Mouse (Mus musculus): ENCODE data around the gene Sfxn2. TPM values are rescaled to one million over a fixed set of nuclear protein-coding genes. Genes with fewer than 3 reads are reported as not detected.

Gene Sfxn2
- total and polyA plus RNA-seq, 2 experiments from 2014 or later: 4.2 to 5.1 TPM

- ATAC-seq (ENCODE audit: insufficient read depth, low read depth) (no peak), DNase-seq (ENCODE audit: low spot score) (peak; percentile 66)
- peaks cover 26% of the 10 kb centered on the region for H3K36me3 ChIP-seq (replicated peaks; ENCODE audit: control insufficient read depth, insufficient read depth, low read length)
- H3K27ac ChIP-seq (ENCODE audit: low read depth): peak overlapping the region; percentile 94
- H3K4me2 ChIP-seq (ENCODE audit: low read depth, low read length): peak overlapping the region; percentile 38; the same call in 1 of the 2 replicates
- TF ChIP-seq EP300 (IDR thresholded peaks at IDR 0.05; ENCODE audit: low read depth) (no peak), CTCF (IDR thresholded peaks at IDR 0.05; ENCODE audit: low read depth) (no peak)
- H3K27me3 ChIP-seq (ENCODE audit: control insufficient read depth, insufficient read depth, low read length): no peaks in the 10 kb centered on the region
- H3K9me3 ChIP-seq (replicated peaks; ENCODE audit: control insufficient read depth, low read length): no peaks in the 10 kb centered on the region
- H3K4me3 ChIP-seq (ENCODE audit: low read depth, low read length): no peak overlapping the region
- WGBS: 26% methylated on average over 5 of the region's 5 CpGs
- H3K4me1 ChIP-seq (ENCODE audit: control insufficient read depth, insufficient read depth): peaks cover 79% of the 10 kb centered on the region
- H3K9ac ChIP-seq (replicated peaks; ENCODE audit: low read depth, low read length): 0 out of 2 replicates have a peak overlapping the region, but pooled peaks have one; percentile 39
These were observed 70.1 kb downstream of the Sfxn2 start for GRCm38 (mm10) chr19:46643236-46643635.

- Histone ChIP-seq H3K4me2 (ENCODE audit: low read depth, low read length) (peak overlapping the region; percentile 38), H3K27me3 (ENCODE audit: control insufficient read depth, insufficient read depth, low read length) (no peaks in the 10 kb centered on the region), H3K27ac (ENCODE audit: low read depth) (peak overlapping the region; percentile 94), H3K4me1 (ENCODE audit: control insufficient read depth, insufficient read depth) (peaks cover 72% of the 10 kb centered on the region), H3K9ac (replicated peaks; ENCODE audit: low read depth, low read length) (peak overlapping the region; percentile 39; the same call in 1 of the 2 replicates), H3K9me3 (replicated peaks; ENCODE audit: control insufficient read depth, low read length) (no peaks in the 10 kb centered on the region), H3K4me3 (ENCODE audit: low read depth, low read length) (no peak overlapping the region), H3K36me3 (replicated peaks; ENCODE audit: control insufficient read depth, insufficient read depth, low read length) (peaks cover 27% of the 10 kb centered on the region)
- no peak; the same call in 1 of the 2 replicates for TF ChIP-seq EP300 (IDR thresholded peaks at IDR 0.05; ENCODE audit: low read depth)
- TF ChIP-seq CTCF (IDR thresholded peaks at IDR 0.05; ENCODE audit: low read depth): no peak
- no peak for ATAC-seq (ENCODE audit: insufficient read depth, low read depth)
- 41% methylated on average over 10 of the region's 10 CpGs for WGBS
- DNase-seq (ENCODE audit: low spot score): no peak
These were observed 71.2 kb downstream of the Sfxn2 start for GRCm38 (mm10) chr19:46644343-46644792.

- ATAC-seq (ENCODE audit: insufficient read depth, low read depth) (peak; percentile 66), DNase-seq (ENCODE audit: low spot score) (peak; percentile 84)
- Histone ChIP-seq H3K36me3 (replicated peaks; ENCODE audit: control insufficient read depth, insufficient read depth, low read length) (peaks cover 33% of the 10 kb centered on the region), H3K9ac (replicated peaks; ENCODE audit: low read depth, low read length) (peak overlapping the region; percentile 39; the same call in 1 of the 2 replicates), H3K9me3 (replicated peaks; ENCODE audit: control insufficient read depth, low read length) (no peaks in the 10 kb centered on the region), H3K27me3 (ENCODE audit: control insufficient read depth, insufficient read depth, low read length) (no peaks in the 10 kb centered on the region), H3K4me3 (ENCODE audit: low read depth, low read length) (no peak overlapping the region), H3K4me1 (ENCODE audit: control insufficient read depth, insufficient read depth) (peaks cover 66% of the 10 kb centered on the region), H3K27ac (ENCODE audit: low read depth) (peak overlapping the region; percentile 94), H3K4me2 (ENCODE audit: low read depth, low read length) (peak overlapping the region; percentile 38)
- TF ChIP-seq EP300 (IDR thresholded peaks at IDR 0.05; ENCODE audit: low read depth) (peak; percentile 68; the same call in 1 of the 2 replicates), CTCF (IDR thresholded peaks at IDR 0.05; ENCODE audit: low read depth) (peak; percentile 1; the same call in 1 of the 2 replicates)
- 6% methylated on average over 12 of the region's 12 CpGs for WGBS
These were observed 71.8 kb downstream of the Sfxn2 start for GRCm38 (mm10) chr19:46644793-46645602.

- ATAC-seq (ENCODE audit: insufficient read depth, low read depth) (no peak), DNase-seq (ENCODE audit: low spot score) (no peak)
- Histone ChIP-seq H3K4me2 (ENCODE audit: low read depth, low read length) (peak overlapping the region; percentile 38; the same call in 1 of the 2 replicates), H3K9me3 (replicated peaks; ENCODE audit: control insufficient read depth, low read length) (no peaks in the 10 kb centered on the region), H3K36me3 (replicated peaks; ENCODE audit: control insufficient read depth, insufficient read depth, low read length) (peaks cover 34% of the 10 kb centered on the region), H3K27me3 (ENCODE audit: control insufficient read depth, insufficient read depth, low read length) (no peaks in the 10 kb centered on the region), H3K4me1 (ENCODE audit: control insufficient read depth, insufficient read depth) (peaks cover 56% of the 10 kb centered on the region), H3K27ac (ENCODE audit: low read depth) (peak overlapping the region; percentile 94), H3K4me3 (ENCODE audit: low read depth, low read length) (no peak overlapping the region), H3K9ac (replicated peaks; ENCODE audit: low read depth, low read length) (peak overlapping the region; percentile 23; the same call in 1 of the 2 replicates)
- TF ChIP-seq EP300 (IDR thresholded peaks at IDR 0.05; ENCODE audit: low read depth): no peak
- no peak for TF ChIP-seq CTCF (IDR thresholded peaks at IDR 0.05; ENCODE audit: low read depth)
- 62% methylated on average over 12 of the region's 12 CpGs for WGBS
These were observed 72.9 kb downstream of the Sfxn2 start for GRCm38 (mm10) chr19:46646041-46646481.

GRCm38 (mm10) chr19:46647254-46647653 is 74.1 kb downstream of the Sfxn2 start:
- Histone ChIP-seq H3K27ac (ENCODE audit: low read depth) (peak overlapping the region; percentile 22; the same call in 1 of the 2 replicates), H3K4me1 (ENCODE audit: control insufficient read depth, insufficient read depth) (peaks cover 46% of the 10 kb centered on the region), H3K27me3 (ENCODE audit: control insufficient read depth, insufficient read depth, low read length) (no peaks in the 10 kb centered on the region), H3K36me3 (replicated peaks; ENCODE audit: control insufficient read depth, insufficient read depth, low read length) (peaks cover 41% of the 10 kb centered on the region), H3K4me3 (ENCODE audit: low read depth, low read length) (no peak overlapping the region), H3K9ac (replicated peaks; ENCODE audit: low read depth, low read length) (no peak overlapping the region), H3K4me2 (ENCODE audit: low read depth, low read length) (no peak overlapping the region), H3K9me3 (replicated peaks; ENCODE audit: control insufficient read depth, low read length) (no peaks in the 10 kb centered on the region)
- TF ChIP-seq CTCF (IDR thresholded peaks at IDR 0.05; ENCODE audit: low read depth) (no peak), EP300 (IDR thresholded peaks at IDR 0.05; ENCODE audit: low read depth) (no peak)
- no peak for ATAC-seq (ENCODE audit: insufficient read depth, low read depth)
- 58% methylated on average over 3 of the region's 3 CpGs for WGBS
- no peak for DNase-seq (ENCODE audit: low spot score)

Other genes with a start within 250 kb of the Sfxn2 start
- gene Psd, start 246.2 kb upstream of the Sfxn2 start, total RNA-seq (2014; rRNA removed; ENCODE audit: low replicate concordance): 0.97 and 13.4 TPM in 2 replicates
- 1.7 and 2.2 TPM in 2 replicates for gene Psd, start 246.2 kb upstream of the Sfxn2 start, polyA plus RNA-seq (2015; fragmentation: Nextera tagmentation; extraction: Ambion mirVana)
- 10.4 and 13.3 TPM in 2 replicates for gene Fbxl15, start 245.2 kb upstream of the Sfxn2 start, total RNA-seq (2014; rRNA removed; ENCODE audit: low replicate concordance)
- gene Fbxl15, start 245.2 kb upstream of the Sfxn2 start, polyA plus RNA-seq (2015; fragmentation: Nextera tagmentation; extraction: Ambion mirVana): 11.5 and 12.2 TPM in 2 replicates
- gene Cuedc2, start 234.7 kb upstream of the Sfxn2 start, total RNA-seq (2014; rRNA removed; ENCODE audit: low replicate concordance): 91.7 and 114 TPM in 2 replicates
- 129 and 136 TPM in 2 replicates for gene Cuedc2, start 234.7 kb upstream of the Sfxn2 start, polyA plus RNA-seq (2015; fragmentation: Nextera tagmentation; extraction: Ambion mirVana)
- gene Mfsd13a, start 232.2 kb upstream of the Sfxn2 start, total RNA-seq (2014; rRNA removed; ENCODE audit: low replicate concordance): 5.2 and 21.8 TPM in 2 replicates
- 3.2 and 3.7 TPM in 2 replicates for gene Mfsd13a, start 232.2 kb upstream of the Sfxn2 start, polyA plus RNA-seq (2015; fragmentation: Nextera tagmentation; extraction: Ambion mirVana)
- 1.5 TPM in 1 of 2 replicates, not detected in the other for gene 2310034G01Rik, start 223.1 kb upstream of the Sfxn2 start, total RNA-seq (2014; rRNA removed; ENCODE audit: low replicate concordance)
- 1.1 and 1.3 TPM in 2 replicates for gene 2310034G01Rik, start 223.1 kb upstream of the Sfxn2 start, polyA plus RNA-seq (2015; fragmentation: Nextera tagmentation; extraction: Ambion mirVana)
- gene Actr1a, start 177.6 kb upstream of the Sfxn2 start, total RNA-seq (2014; rRNA removed; ENCODE audit: low replicate concordance): 153 and 173 TPM in 2 replicates
- gene Actr1a, start 177.6 kb upstream of the Sfxn2 start, polyA plus RNA-seq (2015; fragmentation: Nextera tagmentation; extraction: Ambion mirVana): 115 and 118 TPM in 2 replicates
- gene Sufu, start 176.5 kb upstream of the Sfxn2 start, total RNA-seq (2014; rRNA removed; ENCODE audit: low replicate concordance): 10.4 and 11.0 TPM in 2 replicates
- 9.2 and 9.5 TPM in 2 replicates for gene Sufu, start 176.5 kb upstream of the Sfxn2 start, polyA plus RNA-seq (2015; fragmentation: Nextera tagmentation; extraction: Ambion mirVana)
- 35.9 and 48.3 TPM in 2 replicates for gene Trim8, start 71.7 kb upstream of the Sfxn2 start, total RNA-seq (2014; rRNA removed; ENCODE audit: low replicate concordance)
- 14.3 and 14.6 TPM in 2 replicates for gene Trim8, start 71.7 kb upstream of the Sfxn2 start, polyA plus RNA-seq (2015; fragmentation: Nextera tagmentation; extraction: Ambion mirVana)
- 37.2 and 38.2 TPM in 2 replicates for gene Arl3, start 167 bp upstream of the Sfxn2 start, total RNA-seq (2014; rRNA removed; ENCODE audit: low replicate concordance)
- 79.5 and 80.6 TPM in 2 replicates for gene Arl3, start 167 bp upstream of the Sfxn2 start, polyA plus RNA-seq (2015; fragmentation: Nextera tagmentation; extraction: Ambion mirVana)
- gene Wbp1l, start 25.7 kb downstream of the Sfxn2 start, total RNA-seq (2014; rRNA removed; ENCODE audit: low replicate concordance): 72.8 and 89.7 TPM in 2 replicates
- 34.4 and 36.4 TPM in 2 replicates for gene Wbp1l, start 25.7 kb downstream of the Sfxn2 start, polyA plus RNA-seq (2015; fragmentation: Nextera tagmentation; extraction: Ambion mirVana)
- 0.08 and 3.9 TPM in 2 replicates for gene Cyp17a1, start 99.8 kb downstream of the Sfxn2 start, total RNA-seq (2014; rRNA removed; ENCODE audit: low replicate concordance)
- gene Cyp17a1, start 99.8 kb downstream of the Sfxn2 start, polyA plus RNA-seq (2015; fragmentation: Nextera tagmentation; extraction: Ambion mirVana): 0.68 and 0.88 TPM in 2 replicates
- 2.4 and 9.0 TPM in 2 replicates for gene Borcs7, start 116.5 kb downstream of the Sfxn2 start, total RNA-seq (2014; rRNA removed; ENCODE audit: low replicate concordance)
- gene Borcs7, start 116.5 kb downstream of the Sfxn2 start, polyA plus RNA-seq (2015; fragmentation: Nextera tagmentation; extraction: Ambion mirVana): 18.7 and 22.2 TPM in 2 replicates
- gene As3mt, start 134.1 kb downstream of the Sfxn2 start, total RNA-seq (2014; rRNA removed; ENCODE audit: low replicate concordance): 24.1 and 33.7 TPM in 2 replicates
- 54.4 and 61.7 TPM in 2 replicates for gene As3mt, start 134.1 kb downstream of the Sfxn2 start, polyA plus RNA-seq (2015; fragmentation: Nextera tagmentation; extraction: Ambion mirVana)
- 11.0 and 15.0 TPM in 2 replicates for gene Cnnm2, start 188.2 kb downstream of the Sfxn2 start, total RNA-seq (2014; rRNA removed; ENCODE audit: low replicate concordance)
- 1.8 and 2.1 TPM in 2 replicates for gene Cnnm2, start 188.2 kb downstream of the Sfxn2 start, polyA plus RNA-seq (2015; fragmentation: Nextera tagmentation; extraction: Ambion mirVana)

All from heart, postnatal 0 days (tissue).